Mouse (Mus musculus) lung, embryonic 16.5 days (tissue): ENCODE measurements around the gene Pkdcc. TPM values are rescaled to one million over a fixed set of nuclear protein-coding genes. Genes with fewer than 3 reads are reported as not detected.

Source experiments
- ATAC-seq: fragments of 200-750 bp; cut with Nextera tagmentation; 2 replicates; pipeline ENCODE4 v1.8.0; 2017; ENCODE audit warnings: low read depth, mild to moderate bottlenecking, moderate library complexity
- H3K27ac ChIP-seq: fragments of 300-500 bp; sonication (generic); 2 replicates; pipeline ENCODE4 v1.5.1; 2014; ENCODE audit warnings: mild to moderate bottlenecking, control low read depth, low read length
- H3K27me3 ChIP-seq: fragments of 300-500 bp; sonication (generic); 2 replicates; pipeline ENCODE4 v1.6.1; 2014; ENCODE audit warnings: low read depth, low read length, mixed read lengths; ENCODE audit not compliant: control insufficient read depth, insufficient read depth
- H3K36me3 ChIP-seq: fragments of 300-500 bp; sonication (generic); 2 replicates; pipeline ENCODE4 v1.6.1; 2014; ENCODE audit warnings: low read length; ENCODE audit not compliant: control insufficient read depth, insufficient read depth
- H3K4me1 ChIP-seq: fragments of 300-500 bp; sonication (generic); replicated peaks from 2 replicates; pipeline ENCODE4 v1.6.1; 2014; ENCODE audit warnings: low read length, mixed read lengths; ENCODE audit not compliant: control insufficient read depth, insufficient read depth
- H3K4me2 ChIP-seq: fragments of 300-500 bp; sonication (generic); 2 replicates; pipeline ENCODE4 v1.6.1; 2014; ENCODE audit warnings: low read depth, low read length, control low read depth
- H3K4me3 ChIP-seq: fragments of 300-500 bp; sonication (generic); 2 replicates; pipeline ENCODE4 v1.5.1; 2014; ENCODE audit warnings: mild to moderate bottlenecking, low read length, control low read depth
- H3K9ac ChIP-seq: fragments of 300-500 bp; sonication (generic); 2 replicates; pipeline ENCODE4 v1.6.1; 2014; ENCODE audit warnings: low read length, control low read depth
- H3K9me3 ChIP-seq: fragments of 300-500 bp; sonication (generic); 2 replicates; pipeline ENCODE4 v1.6.1; 2016; ENCODE audit warnings: low read length; ENCODE audit not compliant: control insufficient read depth
- WGBS: fragments of 180-500 bp; shearing (Covaris S2); extraction: QIAGEN DNeasy Blood & Tissue Kit; methylation state at CpG from one replicate; pipeline ENCODE4 v1.1.7; 2014; 5-methylcytosine and 5-hydroxymethylcytosine counted together
- polyA plus RNA-seq: library from polyadenylated mRNA; unstranded; fragments of >200 nt; fragmentation: Nextera tagmentation; extraction: Ambion mirVana; gene quantifications from 2 replicates; pipeline ENCODE4 v1.2.1, GENCODE M21; 2015

Gene Pkdcc
- polyA plus RNA-seq, 1 experiment from 2014 or later, result 9.2 TPM

- no peaks in the 10 kb centered on the region for H3K9me3 ChIP-seq
- peaks cover 3% of the 10 kb centered on the region; the same call in 1 of the 2 replicates for H3K4me1 ChIP-seq
- no peaks in the 10 kb centered on the region for H3K27me3 ChIP-seq
- WGBS, result 64% methylated on average over 6 of the region's 6 CpGs
- no peak overlapping the region for H3K4me3 ChIP-seq
- H3K27ac ChIP-seq, result no peak overlapping the region
- no peaks in the 10 kb centered on the region for H3K36me3 ChIP-seq
- no peak for ATAC-seq
- no peak overlapping the region for H3K4me2 ChIP-seq
- no peak overlapping the region for H3K9ac ChIP-seq
Measured at GRCm38 (mm10) chr17:83182780-83183179, 32.3 kb upstream of the Pkdcc start.

- H3K9me3 ChIP-seq, result no peaks in the 10 kb centered on the region
- no peak overlapping the region for H3K9ac ChIP-seq
- WGBS, result 36% methylated on average over 11 of the region's 11 CpGs
- ATAC-seq, result 0 out of 2 replicates have a peak, but pooled peaks have one; percentile 17
- H3K4me3 ChIP-seq, result no peak overlapping the region
- no peak overlapping the region for H3K4me2 ChIP-seq
- H3K27ac ChIP-seq, result no peak overlapping the region
- no peaks in the 10 kb centered on the region for H3K36me3 ChIP-seq
- H3K4me1 ChIP-seq, result no peaks in the 10 kb centered on the region
- no peaks in the 10 kb centered on the region for H3K27me3 ChIP-seq
Measured at GRCm38 (mm10) chr17:83187751-83188565, 27.1 kb upstream of the Pkdcc start.

DNA sequence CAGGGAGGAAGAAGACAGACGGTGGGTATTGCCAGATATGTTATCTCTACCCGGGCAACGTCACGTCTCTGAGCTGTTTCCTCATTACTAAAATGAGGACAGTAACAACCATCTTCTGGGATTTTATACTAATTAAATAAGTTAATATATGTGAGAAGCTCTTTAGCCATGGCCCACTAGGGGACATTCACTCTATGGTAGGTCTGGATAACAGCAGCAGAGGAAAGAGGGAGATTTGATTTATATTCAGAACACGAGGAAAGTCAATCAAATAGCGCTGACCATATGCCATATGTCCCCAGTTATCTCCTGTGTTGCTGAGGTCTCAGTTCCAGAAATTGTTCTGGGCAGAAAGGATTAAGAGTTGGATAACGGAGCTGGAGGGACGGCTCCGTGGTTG is 24.3 kb upstream of the Pkdcc start:
- WGBS, result 76% methylated on average over 9 of the region's 9 CpGs
- H3K27me3 ChIP-seq, result no peaks in the 10 kb centered on the region

DNA sequence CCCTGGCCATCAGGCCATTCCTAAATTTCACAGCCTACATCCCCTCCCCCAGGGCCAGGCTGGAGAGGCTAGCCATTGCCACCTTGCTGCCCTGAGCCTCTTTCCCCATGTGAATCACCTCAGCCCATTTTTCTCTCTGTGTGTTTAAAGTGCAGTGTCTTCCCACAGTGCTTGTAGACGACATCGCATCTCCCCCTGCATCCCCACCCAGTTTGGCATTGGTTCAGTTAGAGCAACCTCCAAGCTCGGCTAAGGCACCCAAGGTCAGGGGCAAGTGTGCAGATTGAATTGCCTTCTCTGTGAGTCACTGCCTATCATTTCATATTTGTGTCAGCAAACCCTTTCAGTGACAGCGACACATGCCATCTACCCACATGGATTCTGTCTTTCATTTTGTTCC is 20.6 kb upstream of the Pkdcc start:
- 71% methylated on average over 4 of the region's 4 CpGs for WGBS
- Histone ChIP-seq H3K9me3 (no peaks in the 10 kb centered on the region), H3K36me3 (no peaks in the 10 kb centered on the region), H3K4me2 (no peak overlapping the region), H3K27ac (no peak overlapping the region), H3K4me3 (no peak overlapping the region), H3K4me1 (peaks cover 9% of the 10 kb centered on the region), H3K9ac (no peak overlapping the region), H3K27me3 (no peaks in the 10 kb centered on the region)
- ATAC-seq, result no peak

More for the DNA sequence above, 24.3 kb upstream of the Pkdcc start:
- H3K9me3 ChIP-seq, result no peaks in the 10 kb centered on the region
- no peak overlapping the region for H3K27ac ChIP-seq
- H3K4me2 ChIP-seq, result no peak overlapping the region
- no peak overlapping the region for H3K9ac ChIP-seq
- no peak for ATAC-seq
- no peak overlapping the region for H3K4me3 ChIP-seq
- H3K4me1 ChIP-seq, result no peaks in the 10 kb centered on the region
- H3K36me3 ChIP-seq, result no peaks in the 10 kb centered on the region

DNA sequence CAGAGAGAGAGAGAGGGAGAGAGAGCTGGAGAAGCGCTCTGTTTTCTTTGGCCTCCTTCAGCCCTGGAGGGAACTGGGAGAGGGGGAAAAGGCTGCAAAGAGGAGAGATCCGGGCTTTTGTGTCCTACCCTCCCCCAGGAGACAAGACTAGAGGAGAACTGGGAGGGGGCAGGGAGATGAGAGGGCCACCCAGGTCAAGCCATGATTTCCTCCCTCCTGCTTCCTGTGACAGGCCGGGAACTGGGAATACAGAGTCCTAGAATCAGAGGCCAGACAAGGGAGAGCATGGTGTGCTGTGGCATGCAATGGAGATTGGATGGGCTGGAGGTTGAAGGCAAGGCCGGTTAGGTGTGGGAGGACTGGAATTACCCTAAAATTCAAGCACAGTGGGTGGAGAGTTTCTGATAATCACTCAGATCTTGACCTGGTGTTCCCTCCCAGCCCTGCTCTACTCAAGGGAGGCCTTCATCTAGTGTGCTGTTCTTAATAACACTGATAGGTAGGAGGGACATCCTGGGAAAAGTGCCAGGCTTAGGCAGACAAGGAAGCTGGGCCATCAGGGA is 17.6 kb upstream of the Pkdcc start:
- Histone ChIP-seq H3K27me3 (no peaks in the 10 kb centered on the region), H3K9ac (no peak overlapping the region), H3K4me3 (no peak overlapping the region), H3K9me3 (no peaks in the 10 kb centered on the region), H3K27ac (peak overlapping the region; percentile 7; the same call in 1 of the 2 replicates), H3K4me2 (no peak overlapping the region), H3K36me3 (no peaks in the 10 kb centered on the region), H3K4me1 (peaks cover 16% of the 10 kb centered on the region)
- peak; percentile 67 for ATAC-seq
- WGBS, result 19% methylated on average over 4 of the region's 4 CpGs

DNA sequence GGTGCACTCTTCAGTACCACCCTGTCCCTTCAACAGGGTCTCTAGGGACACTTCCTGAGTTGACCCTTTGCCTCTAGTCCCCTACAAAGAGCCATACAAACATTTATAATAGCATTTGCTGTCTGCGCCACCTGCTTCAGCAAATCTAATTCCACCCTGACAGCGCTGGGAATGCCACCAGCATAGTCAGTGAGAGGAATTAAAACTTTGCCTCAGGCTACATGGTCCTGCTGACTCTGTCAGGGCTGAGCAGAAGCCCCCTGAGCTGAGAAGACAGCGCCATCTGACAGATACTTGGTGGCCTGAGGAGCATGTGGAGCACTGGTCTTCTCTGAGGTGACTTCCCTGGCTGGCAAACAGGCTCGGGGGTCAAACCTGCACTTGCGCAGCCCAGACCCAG is 14.6 kb upstream of the Pkdcc start:
- Histone ChIP-seq H3K4me1 (peaks cover 16% of the 10 kb centered on the region), H3K27me3 (no peaks in the 10 kb centered on the region), H3K9ac (no peak overlapping the region), H3K9me3 (no peaks in the 10 kb centered on the region), H3K36me3 (no peaks in the 10 kb centered on the region), H3K27ac (no peak overlapping the region), H3K4me3 (no peak overlapping the region), H3K4me2 (no peak overlapping the region)
- WGBS, result 82% methylated on average over 5 of the region's 5 CpGs
- ATAC-seq, result no peak

GRCm38 (mm10) chr17:83201257-83201656 is 13.8 kb upstream of the Pkdcc start:
- Histone ChIP-seq H3K9ac (no peak overlapping the region), H3K27ac (no peak overlapping the region), H3K4me3 (no peak overlapping the region), H3K4me1 (peaks cover 16% of the 10 kb centered on the region), H3K36me3 (no peaks in the 10 kb centered on the region), H3K9me3 (no peaks in the 10 kb centered on the region), H3K4me2 (no peak overlapping the region), H3K27me3 (no peaks in the 10 kb centered on the region)
- 38% methylated on average over 6 of the region's 6 CpGs for WGBS
- ATAC-seq, result no peak

GRCm38 (mm10) chr17:83203692-83204383 is 11.3 kb upstream of the Pkdcc start:
- no peaks in the 10 kb centered on the region for H3K36me3 ChIP-seq
- H3K4me3 ChIP-seq, result no peak overlapping the region
- no peak overlapping the region for H3K4me2 ChIP-seq
- H3K27ac ChIP-seq, result no peak overlapping the region
- peaks cover 7% of the 10 kb centered on the region for H3K4me1 ChIP-seq
- no peaks in the 10 kb centered on the region for H3K27me3 ChIP-seq
- 57% methylated on average over 8 of the region's 8 CpGs for WGBS
- H3K9me3 ChIP-seq, result no peaks in the 10 kb centered on the region
- no peak for ATAC-seq
- H3K9ac ChIP-seq, result no peak overlapping the region

- ATAC-seq, result no peak
Measured at GRCm38 (mm10) chr17:83207296-83207695, 7.8 kb upstream of the Pkdcc start.

More at GRCm38 (mm10) chr17:83207296-83207695, 7.8 kb upstream of the Pkdcc start:
- no peak overlapping the region for H3K9ac ChIP-seq
- no peak overlapping the region for H3K4me3 ChIP-seq
- no peak overlapping the region for H3K4me2 ChIP-seq
- H3K36me3 ChIP-seq, result no peaks in the 10 kb centered on the region
- 76% methylated on average over 3 of the region's 3 CpGs for WGBS
- H3K9me3 ChIP-seq, result no peaks in the 10 kb centered on the region
- no peaks in the 10 kb centered on the region for H3K27me3 ChIP-seq
- H3K4me1 ChIP-seq, result no peaks in the 10 kb centered on the region
- H3K27ac ChIP-seq, result no peak overlapping the region
